Mouse (Mus musculus): ENCODE data around the gene Vmn1r53. TPM values are rescaled to one million over a fixed set of nuclear protein-coding genes. Genes with fewer than 3 reads are reported as not detected.
"Not testable (repeated sequence)": the region's sequence is repeated elsewhere in the genome, so short reads cannot be mapped to it uniquely, and the experiment has no call there.

The Vmn1r53 gene
- not detected for total RNA-seq (2021)

- no peak for DNase-seq (ENCODE audit: low spot score in 2 of 2)
- intact Hi-C loops (cut with DNase I), result no loop called here
Observed at GRCm38 (mm10) chr6:90224338-90224737, at the start of gene Vmn1r53. Vmn1r53 (minus strand) TSS chr6:90224438.

GRCm38 (mm10) chr6:90246000-90246399 is 21.8 kb upstream of the Vmn1r53 start, which contains the start of gene Vmn1r54:
Vmn1r54 (plus strand) TSS chr6:90246300.
- no peak for DNase-seq (ENCODE audit: low spot score in 2 of 2)
- intact Hi-C loops (cut with DNase I), result no loop called here

- no peak for DNase-seq (ENCODE audit: low spot score in 2 of 2)
- intact Hi-C loops (cut with DNase I), result no loop called here
Observed at GRCm38 (mm10) chr6:90244019-90244418, 19.8 kb upstream of the Vmn1r53 start.

GRCm38 (mm10) chr6:90232681-90233080 is 8.4 kb upstream of the Vmn1r53 start:
- no peak for DNase-seq (ENCODE audit: low spot score in 2 of 2)
- intact Hi-C loops (cut with DNase I), result no loop called here

- intact Hi-C loops (cut with DNase I); DNase-seq (ENCODE audit: low spot score in 2 of 2): not testable (repeated sequence)
Observed at GRCm38 (mm10) chr6:90232114-90232513, 7.9 kb upstream of the Vmn1r53 start.

- intact Hi-C loops (cut with DNase I); DNase-seq (ENCODE audit: low spot score in 2 of 2): not testable (repeated sequence)
Observed at GRCm38 (mm10) chr6:90202493-90202892, 21.7 kb downstream of the Vmn1r53 start, which contains the start of gene V1ra8. V1ra8 (plus strand) TSS chr6:90202793.

GRCm38 (mm10) chr6:90174508-90174907 is 49.7 kb downstream of the Vmn1r53 start, which contains the start of gene Vmn1r52:
Vmn1r52 (plus strand) TSS chr6:90174808.
- no peak for DNase-seq (ENCODE audit: low spot score in 2 of 2)
- intact Hi-C loops (cut with DNase I), result no loop called here

Other genes with a start within 250 kb of the Vmn1r53 start
- not detected for gene Vmn1r47, start 208.3 kb downstream of the Vmn1r53 start, total RNA-seq (2021)
- not detected for gene Vmn1r48, start 187.6 kb downstream of the Vmn1r53 start, total RNA-seq (2021)
- gene Vmn1r49, start 145.9 kb downstream of the Vmn1r53 start, total RNA-seq (2021), result not detected
- not detected for gene Vmn1r50, start 123.0 kb downstream of the Vmn1r53 start, total RNA-seq (2021)
- gene Vmn1r51, start 101.8 kb downstream of the Vmn1r53 start, total RNA-seq (2021), result not detected
- not detected for gene Vmn1r52, start 49.6 kb downstream of the Vmn1r53 start, total RNA-seq (2021)
- not detected for gene V1ra8, start 21.6 kb downstream of the Vmn1r53 start, total RNA-seq (2021)
- not detected for gene Vmn1r54, start 21.9 kb upstream of the Vmn1r53 start, total RNA-seq (2021)
- not detected for gene BC048671, start 76.8 kb upstream of the Vmn1r53 start, total RNA-seq (2021)
- not detected for gene Chst13, start 100.7 kb upstream of the Vmn1r53 start, total RNA-seq (2021)
- gene Uroc1, start 108.8 kb upstream of the Vmn1r53 start, total RNA-seq (2021), result not detected
- gene Zxdc, start 145.1 kb upstream of the Vmn1r53 start, total RNA-seq (2021), result 10 to 100 TPM; 27.2 to 29.9 TPM
- gene Cfap100, start 204.4 kb upstream of the Vmn1r53 start, total RNA-seq (2021), result 1 to 10 TPM; 3.8 to 3.9 TPM
- gene Klf15, start 238.1 kb upstream of the Vmn1r53 start, total RNA-seq (2021), result 10 to 100 TPM; 20.8 to 24.2 TPM